Mouse (Mus musculus) neural tube, embryonic 11.5 days (tissue): Measurements from ENCODE around the gene Zfp558. TPM values are rescaled to one million over a fixed set of nuclear protein-coding genes. Genes with fewer than 3 reads are reported as not detected.

Experiments used
- microRNA-seq: library from miRNA; unstranded; fragments of <30 nt; microRNA quantifications from one replicate; pipeline ENCODE4, GENCODE M21; 2016
- polyA plus RNA-seq: library from polyadenylated mRNA; unstranded; fragments of >200 nt; fragmentation: Nextera tagmentation; extraction: Ambion mirVana; gene quantifications from 2 replicates; pipeline ENCODE4 v1.2.1, GENCODE M21; 2014

Gene Zfp558
- polyA plus RNA-seq, 1 experiment from 2014 or later = 16.3 TPM

Small RNA genes within 50 kb of the gene (microRNA-seq; reads per million reads assigned to microRNA genes)
- gene Gm22854 = not detected

Other genes starting within 250 kb of the Zfp558 start
- gene Chordc1, start 186.1 kb downstream of the Zfp558 start, polyA plus RNA-seq = 134 and 139 TPM in 2 replicates
- 1.7 and 2.3 TPM in 2 replicates for gene Naalad2, start 75.3 kb downstream of the Zfp558 start, polyA plus RNA-seq
- not detected in 2 replicates for gene Ubtfl1, start 73.8 kb downstream of the Zfp558 start, polyA plus RNA-seq
- gene Mbd3l2, start 47.6 kb downstream of the Zfp558 start, polyA plus RNA-seq = not detected in 2 replicates
- not detected in 2 replicates for gene Mbd3l1, start 91 bp upstream of the Zfp558 start, polyA plus RNA-seq
- gene Muc16, start 196.3 kb upstream of the Zfp558 start, polyA plus RNA-seq = 0.03 TPM in 1 of 2 replicates, not detected in the other